Mouse (Mus musculus): ENCODE data around the gene Kcnk16.

Gene Kcnk16

DNA sequence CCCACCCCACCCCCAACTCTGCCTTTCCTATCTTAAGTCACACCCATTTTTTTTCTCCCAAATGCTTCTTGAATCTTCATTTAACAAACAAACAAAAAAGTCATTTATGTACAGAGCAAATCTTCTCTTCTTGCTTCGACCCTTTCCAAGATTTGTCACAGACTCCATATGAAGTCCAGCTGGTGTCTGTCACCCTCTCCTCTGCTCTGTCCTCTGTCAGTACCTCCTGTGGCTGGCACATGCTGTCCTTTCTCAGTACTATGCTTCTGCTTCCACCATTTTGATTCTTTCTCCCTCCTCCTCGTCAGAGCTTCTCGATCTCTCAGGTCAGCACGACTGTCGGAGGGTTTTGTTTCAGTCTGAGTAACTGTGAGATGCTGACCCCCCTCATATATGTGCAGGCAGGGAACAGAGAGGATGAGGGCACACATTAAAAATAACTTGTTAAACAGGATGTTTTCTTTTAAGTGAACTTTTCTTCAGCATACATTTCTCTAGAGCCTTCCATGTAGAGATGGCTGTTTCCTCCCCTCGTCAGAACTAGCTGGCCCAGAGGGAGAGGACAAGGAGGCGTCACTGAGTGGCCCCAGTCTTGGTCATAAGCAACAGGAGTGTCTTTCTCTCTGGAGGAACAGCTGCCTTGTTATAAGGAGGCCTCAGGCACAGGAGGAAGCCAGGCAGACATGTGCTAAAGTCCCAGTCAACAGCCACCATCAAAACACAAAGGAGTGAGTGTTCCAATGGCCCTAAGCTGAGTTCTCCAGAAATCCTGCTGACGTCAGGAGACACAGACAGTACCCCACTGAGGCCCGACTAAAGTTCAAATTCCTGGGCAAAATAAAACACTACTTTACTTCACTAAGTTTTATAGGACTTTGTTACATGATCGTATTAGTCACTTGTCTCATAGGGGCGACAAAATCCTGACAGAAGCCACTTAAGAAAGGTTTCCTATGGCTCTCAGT, 35.7 kb downstream of the Kcnk16 start:
- CTCF ChIA-PET, result interaction anchor here (0.6 kb wide), 1 partner anchor 1015 kb away, joined by 3 read pairs; no protein-coding TSS in a partner anchor

DNA sequence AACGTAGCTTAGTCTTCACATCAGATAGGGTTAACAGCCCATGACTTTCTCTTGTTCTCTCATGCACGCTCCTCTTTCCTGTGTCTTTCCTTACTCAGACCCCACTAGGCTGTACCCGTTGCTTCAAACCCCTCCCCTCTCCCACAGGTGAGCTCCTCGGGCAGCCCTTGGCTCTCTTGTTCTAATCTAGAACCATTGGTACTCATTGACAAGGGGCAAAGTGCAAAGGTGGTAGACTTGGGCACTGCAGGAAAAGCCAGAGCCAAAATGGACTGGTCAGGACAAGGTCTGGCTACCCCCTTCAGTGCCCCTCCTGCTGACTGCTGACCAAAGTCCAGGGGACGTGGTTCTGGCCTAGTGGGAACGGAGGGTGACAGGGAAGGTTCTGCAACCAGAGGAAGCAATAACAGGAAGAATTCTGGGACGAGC, 38.9 kb downstream of the Kcnk16 start:
- CTCF ChIA-PET, result no interaction called here

DNA sequence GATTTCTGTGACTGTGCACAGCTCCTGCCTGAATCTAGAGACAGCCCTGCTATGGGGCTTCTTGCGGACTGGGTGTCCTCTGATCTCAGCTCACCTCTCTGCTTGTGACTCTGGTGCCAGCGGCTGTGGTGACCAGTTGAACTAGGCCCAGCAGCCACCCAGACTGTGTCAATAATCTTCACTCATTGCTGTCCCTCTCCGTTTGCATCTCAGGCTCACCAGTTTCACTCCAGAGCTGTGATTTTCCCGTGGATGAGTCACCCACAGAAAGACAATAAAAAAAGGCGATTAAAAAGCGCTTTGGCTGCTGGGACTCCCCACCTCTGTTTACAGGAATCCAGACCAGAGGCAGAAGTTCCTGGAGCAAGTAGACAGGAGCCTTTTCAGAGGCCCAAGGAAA, 39.6 kb downstream of the Kcnk16 start:
- CTCF ChIA-PET, result no interaction called here

DNA sequence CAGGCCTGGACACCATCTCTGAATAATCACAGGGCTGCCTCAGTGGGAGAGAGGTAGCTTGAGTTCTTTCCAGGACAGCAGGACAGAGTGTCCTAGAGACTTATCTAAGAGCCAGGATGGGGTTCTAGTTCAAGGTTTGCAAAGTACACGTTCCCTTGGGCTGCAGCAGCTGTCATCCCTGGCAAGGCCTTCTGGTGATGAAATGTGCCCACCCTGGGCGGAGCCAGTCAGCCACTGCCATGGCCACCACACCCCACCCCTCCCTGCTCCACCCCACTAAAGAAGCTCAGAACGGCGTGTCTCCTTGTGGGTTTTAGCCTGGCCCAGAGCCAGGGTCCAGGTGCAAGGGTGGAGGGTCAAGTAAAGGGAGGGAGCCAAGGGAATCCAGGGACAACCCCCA, 40.7 kb downstream of the Kcnk16 start:
- CTCF ChIA-PET, result no interaction called here

DNA sequence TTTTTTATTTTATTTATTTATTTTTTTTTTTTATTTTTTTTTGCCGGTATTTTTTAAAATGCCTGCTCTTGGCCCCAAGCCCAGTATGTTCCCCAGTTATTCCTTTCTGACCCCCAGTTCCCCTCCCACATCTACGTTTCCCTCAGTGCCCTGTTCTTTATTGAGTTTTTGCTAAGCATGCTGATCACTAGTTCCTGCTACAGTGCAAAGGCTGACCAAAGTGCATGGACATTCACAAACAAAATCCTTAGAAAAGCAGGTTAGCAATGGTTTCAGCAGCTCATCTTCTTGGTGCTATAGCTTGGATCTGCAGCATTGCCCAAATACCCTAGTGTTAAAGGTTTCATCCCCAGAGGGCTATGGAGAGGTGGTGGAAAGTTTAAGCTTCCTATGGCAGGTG, 42.0 kb downstream of the Kcnk16 start:
- CTCF ChIA-PET, result no interaction called here

DNA sequence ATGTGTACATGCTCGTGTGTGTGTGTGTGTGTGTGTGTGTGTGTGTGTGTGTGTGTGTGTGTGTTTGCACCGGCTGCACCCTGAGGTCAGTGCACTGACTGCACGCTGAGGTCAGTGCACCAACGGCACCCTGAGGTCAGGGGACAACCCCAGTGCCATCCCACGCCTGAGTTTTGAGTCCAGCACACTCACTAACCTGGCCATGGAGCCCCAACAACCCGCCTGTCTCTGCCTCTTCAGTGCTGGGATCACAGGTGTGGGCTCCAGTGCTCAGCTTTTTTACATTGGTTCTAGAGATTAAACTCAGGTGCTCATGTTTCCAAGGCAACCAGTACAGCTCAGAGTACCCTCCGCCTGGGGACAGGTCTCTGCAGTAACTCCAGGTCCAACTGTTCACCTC, 42.5 kb downstream of the Kcnk16 start:
- CTCF ChIA-PET, result no interaction called here

DNA sequence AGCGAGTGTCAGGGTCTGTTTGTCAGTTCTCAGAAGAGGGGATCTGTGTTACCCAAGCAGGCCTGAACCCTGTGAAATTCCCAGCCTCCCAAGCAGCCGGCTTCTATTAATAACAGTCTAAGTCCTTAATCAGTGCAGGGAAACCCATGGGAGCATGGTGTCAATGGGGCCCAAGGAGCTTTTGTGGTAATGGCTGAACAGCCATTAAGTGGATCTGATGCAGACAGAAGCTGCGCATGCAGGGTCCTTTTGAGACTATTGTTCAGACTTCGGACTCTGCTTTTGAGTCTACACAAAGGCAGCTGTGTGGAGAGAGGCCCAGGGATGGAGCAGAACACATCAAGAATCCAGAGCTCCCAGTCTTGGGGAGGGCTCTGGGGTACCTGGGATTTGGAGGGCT, 43.5 kb downstream of the Kcnk16 start:
- CTCF ChIA-PET, result interaction anchor here (0.6 kb wide), 1 partner anchor 69 kb away, joined by 9 read pairs; the partner anchor contains the start of gene Nudt13

DNA sequence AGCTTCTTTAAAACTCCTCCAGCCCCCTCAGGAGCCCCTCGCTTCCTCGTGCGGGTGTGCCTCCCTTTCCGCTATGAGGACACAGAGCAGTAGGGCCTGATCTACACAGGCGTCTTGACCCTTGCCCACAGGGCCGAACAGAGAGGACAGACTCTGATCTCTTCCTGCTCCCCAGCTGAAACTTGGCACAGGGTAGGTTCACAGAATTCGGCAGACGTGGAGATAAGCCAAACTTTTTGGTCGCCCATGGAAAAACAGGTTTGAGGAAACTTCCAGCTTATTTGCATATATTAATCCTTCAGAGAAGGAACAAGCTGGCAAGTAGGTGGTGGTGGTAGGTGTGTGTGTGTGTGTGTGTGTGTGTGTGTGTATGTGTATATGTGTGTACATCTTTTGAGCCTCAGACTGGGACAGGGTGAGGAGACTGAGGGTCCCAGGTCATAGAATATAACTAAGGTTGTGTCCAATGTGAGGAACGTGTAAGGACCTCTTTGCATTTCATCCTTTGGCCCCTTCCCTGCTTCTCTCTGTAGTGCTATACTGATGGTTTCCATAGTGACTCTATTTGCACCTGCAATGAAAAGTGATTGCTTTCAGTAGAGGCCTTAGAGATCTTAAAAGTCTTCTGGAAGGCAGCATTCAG, 44.3 kb downstream of the Kcnk16 start:
- CTCF ChIA-PET, result no interaction called here

DNA sequence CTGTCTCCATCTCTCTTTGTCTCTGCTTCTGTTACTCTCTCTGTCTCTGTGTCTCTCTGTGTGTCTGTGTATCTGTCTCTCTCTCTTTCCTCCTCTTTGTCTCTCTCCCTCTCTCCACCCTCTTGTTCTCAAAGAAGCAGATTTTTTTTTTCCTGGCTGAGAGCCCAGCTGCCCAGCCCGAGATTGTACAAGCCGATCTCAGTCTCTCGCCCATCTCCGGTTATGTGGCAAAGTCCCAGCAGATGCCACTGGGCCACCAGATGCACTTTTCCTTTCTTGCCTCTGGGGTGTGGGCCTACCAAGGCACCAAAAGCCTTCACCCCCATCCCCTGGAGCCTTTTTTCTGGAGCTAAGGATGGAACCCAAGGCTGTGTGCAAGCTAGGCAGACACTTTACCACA, 44.8 kb downstream of the Kcnk16 start:
- CTCF ChIA-PET, result no interaction called here

DNA sequence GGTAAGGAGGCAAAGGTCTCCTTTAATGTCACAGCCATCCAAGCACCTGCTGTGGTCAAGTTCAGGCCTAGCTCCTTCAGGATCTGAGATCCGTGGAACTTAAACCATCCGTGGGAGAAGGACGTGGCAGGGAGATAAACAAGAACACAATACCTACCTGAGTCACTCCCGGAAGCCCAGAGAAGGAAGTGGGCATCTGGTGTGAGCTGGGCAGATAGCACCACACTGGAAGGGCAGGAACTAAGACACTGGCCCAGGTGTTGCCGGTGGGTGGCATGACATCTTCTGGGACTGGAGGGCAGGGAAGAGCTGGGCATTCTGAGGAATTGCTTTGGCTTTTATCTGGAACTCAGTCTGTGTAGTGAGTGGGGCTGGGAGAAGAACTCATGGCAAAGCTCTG, 45.7 kb downstream of the Kcnk16 start:
- CTCF ChIA-PET, result no interaction called here

DNA sequence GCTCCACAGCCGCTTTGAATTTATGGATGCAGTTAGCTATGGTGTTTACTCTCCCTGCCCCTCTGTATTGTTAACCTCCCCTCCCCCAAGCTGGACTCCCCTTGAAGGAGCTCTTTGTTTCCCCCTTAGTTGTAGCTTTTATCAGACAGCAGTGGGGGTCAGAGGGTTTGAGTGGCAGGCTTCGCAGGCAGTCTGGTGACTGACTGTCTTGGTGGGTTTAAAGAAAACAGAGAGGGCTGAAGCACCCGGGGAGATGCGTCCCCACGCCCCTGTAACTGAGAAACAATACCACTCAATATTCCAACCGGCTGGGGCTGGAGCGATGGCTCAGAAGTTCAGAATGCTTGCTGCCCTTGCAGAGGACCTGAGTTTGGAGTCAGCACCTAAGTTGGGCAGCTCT, 47.9 kb downstream of the Kcnk16 start:
- CTCF ChIA-PET, result interaction anchor here (1.0 kb wide), 1 partner anchor 107 kb away, joined by 3 read pairs; no protein-coding TSS in a partner anchor

DNA sequence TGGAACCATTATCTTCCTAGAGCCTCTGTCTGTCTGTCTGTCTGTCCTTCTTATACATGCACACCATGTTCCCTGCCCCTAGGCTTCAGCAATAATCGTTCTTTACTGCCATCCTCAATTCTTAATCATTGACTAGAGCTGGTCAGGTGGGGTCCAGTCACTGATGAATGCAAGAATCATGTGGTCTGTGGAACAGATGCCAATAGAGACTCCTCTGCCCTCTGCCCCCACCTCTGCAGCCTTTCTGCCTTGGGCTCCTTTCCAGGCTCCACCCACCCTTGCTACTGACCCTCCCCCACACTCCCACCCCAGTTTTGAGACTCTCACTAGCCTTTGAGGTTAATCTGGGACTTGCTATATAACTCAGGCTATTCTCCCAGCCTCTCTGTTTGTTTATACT, 49.1 kb downstream of the Kcnk16 start:
- CTCF ChIA-PET, result no interaction called here

DNA sequence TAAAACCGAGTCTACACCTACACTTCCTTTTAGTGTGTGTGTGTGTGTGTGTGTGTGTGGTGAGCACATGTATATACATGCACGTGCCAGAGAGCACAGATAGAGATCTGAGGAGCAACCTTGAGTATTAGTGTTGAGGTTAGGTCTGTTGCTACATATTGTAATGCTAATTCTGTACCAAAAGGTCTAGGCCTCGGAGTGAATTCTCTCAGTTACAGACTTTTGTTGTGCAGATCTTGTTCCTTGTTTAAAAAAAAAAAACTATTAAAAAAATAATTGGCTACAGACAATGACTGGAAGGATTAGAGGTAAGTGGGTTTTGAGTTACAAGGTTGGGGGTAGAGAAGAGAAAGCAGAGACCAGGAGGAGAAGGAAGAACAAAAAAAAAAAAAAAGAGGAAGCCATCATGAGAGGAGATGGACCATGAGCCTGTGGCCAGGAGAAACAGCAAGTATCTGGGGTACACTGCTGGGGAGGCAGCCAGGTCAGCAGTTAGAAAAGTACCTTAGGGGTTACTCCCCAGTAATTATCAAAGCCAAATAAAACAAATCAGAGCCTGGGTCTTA, 51.6 kb downstream of the Kcnk16 start:
- CTCF ChIA-PET, result no interaction called here

DNA sequence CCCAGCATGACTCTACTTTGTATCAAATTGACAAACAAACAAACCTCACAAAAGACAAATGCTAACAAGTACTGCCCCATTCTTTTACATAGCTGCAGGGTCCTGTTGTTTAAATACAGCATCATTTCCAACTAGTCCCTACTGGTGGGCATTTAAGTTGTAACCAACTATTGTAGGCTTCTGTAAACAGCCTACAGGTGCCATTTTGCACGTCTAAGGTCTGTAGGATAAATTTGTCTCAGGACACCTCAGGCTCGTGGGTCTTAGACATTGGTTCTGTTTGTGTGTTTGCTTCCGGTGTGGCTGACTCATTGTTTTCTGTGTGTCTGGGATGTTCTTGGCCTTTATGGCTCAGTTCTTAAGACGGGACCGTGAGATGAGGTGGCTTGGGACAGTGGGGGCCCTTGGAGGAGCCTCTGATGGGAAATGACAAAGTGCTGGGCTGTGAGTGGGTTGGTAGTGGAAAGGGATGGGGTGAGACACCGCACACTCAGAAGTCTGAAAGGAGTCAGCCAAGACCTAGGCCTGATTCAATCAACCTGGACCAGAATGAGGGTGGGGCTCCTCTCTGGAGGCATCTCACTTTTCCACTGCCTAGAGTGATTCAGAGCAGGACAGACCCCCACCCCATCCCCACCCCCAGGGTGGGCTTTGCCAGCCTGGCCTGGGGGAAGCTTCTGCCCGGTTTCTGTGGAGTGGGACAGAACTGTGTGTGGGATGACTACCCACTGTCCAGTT, 52.3 kb downstream of the Kcnk16 start:
- CTCF ChIA-PET, result no interaction called here

DNA sequence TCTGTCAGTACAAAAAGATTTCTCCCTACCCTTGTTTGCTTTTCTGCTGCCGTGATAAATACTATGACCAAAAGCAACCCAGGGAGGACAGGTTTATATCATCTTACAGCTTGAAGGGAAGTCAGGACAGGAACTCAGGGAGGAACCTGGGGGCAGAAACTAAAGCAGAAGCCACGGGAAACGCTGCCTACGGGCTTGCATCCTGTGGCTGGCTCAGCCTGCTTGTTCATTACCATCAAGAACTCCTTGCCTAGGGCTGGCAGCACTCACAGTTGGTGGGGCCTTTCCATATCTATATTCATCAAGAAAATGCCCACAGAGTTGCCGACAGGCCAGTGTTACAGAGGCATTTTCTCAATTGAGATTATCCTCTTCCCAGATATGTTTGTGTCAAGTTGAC, 53.2 kb downstream of the Kcnk16 start:
- CTCF ChIA-PET, result no interaction called here

DNA sequence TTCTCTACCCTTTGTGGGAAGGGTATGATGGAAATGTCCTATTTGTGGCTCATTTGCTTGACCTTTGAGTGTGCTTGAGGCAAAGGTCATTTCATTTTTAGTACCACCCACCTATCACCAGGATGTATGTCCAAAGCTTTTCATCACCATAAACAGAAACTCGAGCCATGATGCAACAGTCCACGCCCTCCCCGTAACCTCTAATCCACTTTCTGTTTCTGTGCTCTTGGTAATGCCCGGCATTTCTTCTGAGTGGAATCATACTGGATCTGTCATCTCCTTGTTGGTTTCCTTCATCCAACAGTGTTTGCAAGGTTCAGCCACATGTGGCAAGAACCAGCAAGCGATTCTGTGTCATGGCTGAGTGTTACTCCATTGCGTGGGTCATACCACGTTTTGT, 54.9 kb downstream of the Kcnk16 start:
- CTCF ChIA-PET, result no interaction called here

DNA sequence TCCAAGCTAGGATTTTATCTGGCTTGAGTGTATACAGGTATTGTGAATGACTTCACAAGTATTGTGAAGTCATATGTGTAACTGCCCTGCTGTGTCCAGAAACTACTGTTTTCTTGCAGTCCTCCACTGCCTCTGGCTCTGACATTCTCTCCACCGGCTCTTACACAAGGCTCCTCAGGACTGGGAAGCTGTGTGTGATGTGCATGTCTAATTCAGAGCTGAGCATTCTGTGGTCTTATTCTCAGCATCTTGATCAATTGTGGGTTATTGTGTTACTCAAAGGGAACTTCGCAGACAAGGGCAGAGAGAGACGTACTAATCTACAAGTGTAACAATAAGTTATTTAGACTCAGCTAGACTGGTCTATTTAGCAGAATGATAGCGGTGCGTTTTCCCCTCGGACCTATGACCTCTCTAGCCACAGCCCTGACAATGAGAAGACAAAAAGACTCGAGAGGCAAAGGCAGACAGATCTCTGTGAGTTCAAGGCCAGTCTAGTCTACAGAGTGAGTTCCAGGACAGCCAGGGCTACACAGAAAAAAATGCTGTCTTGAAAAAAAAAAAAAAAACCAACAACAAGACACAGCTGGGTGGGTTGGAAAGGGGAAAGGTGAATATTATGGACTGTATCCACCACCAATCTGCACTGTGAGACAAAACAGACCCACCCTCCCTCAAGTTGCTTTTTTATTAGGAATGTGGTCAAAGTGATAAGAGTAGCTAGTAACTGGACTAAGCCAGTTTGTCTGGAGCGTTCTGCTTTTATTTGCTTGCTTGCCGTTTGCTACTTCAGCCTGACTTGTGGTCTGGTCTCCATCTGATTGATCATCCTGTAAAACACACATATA, 57.0 kb downstream of the Kcnk16 start:
- CTCF ChIA-PET, result interaction anchor here (0.7 kb wide), 3 partner anchors 24 to 82 kb away, joined by 5 to 16 read pairs (median 11); no protein-coding TSS in a partner anchor
